Comparison of ENCODE assay signal across 9 mouse cellular contexts in the genomic region with DNA sequence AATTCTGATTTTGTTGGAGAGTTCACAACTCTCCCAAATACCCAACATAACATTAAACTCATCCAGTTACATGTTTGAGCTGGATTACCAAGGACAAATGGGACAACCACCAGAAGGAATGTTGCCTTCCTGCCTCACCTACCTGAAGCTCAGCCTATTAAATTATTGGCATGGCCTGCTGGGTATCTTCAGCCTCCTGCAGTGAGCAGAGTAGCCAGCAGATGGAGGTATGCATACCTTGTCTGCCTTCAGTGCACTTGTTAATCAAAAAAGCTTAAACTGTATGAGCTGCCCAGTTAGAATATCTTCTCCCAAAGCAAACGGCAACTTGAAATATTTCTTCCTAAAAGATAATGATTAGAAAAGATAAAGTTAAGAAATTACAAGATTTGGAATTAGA. TPM values are rescaled to one million over a fixed set of nuclear protein-coding genes. Genes with fewer than 3 reads are reported as not detected.
DNase-seq lines count a peak whose midpoint lies in the region; ATAC-seq and TF ChIP-seq lines count a peak whose summit lies in the region.
"Had no signal": no experiment of that assay in that cellular context is flagged by ENCODE, and none has a peak within 500 bp of the region (broad histone marks: within the 10 kb centered on the region; RNA-seq: fewer than 3 reads in every experiment).

No protein-coding gene starts in this region.

- ATAC-seq in kidney, embryonic 16.5 days (ENCODE audit: low FRiP score, low TSS enrichment), result no peak

- DNase-seq in kidney, adult 2 months, result peak; percentile 50
- peak; percentile 57 for DNase-seq in ES-CJ7 (ENCODE audit: low read depth, low spot score)
- DNase-seq in cerebellum, postnatal 14 days, result peak; percentile 65 to 70
- DNase-seq in lung, postnatal 10 days, result peak; percentile 46
- no peak for DNase-seq in gastrocnemius, postnatal 36 days
- no peak for DNase-seq in layer of hippocampus, adult 8-10 months (ENCODE audit: low spot score in 2 of 2)
- no peak for DNase-seq in layer of hippocampus, adult 11-12 months (ENCODE audit: low spot score)

- no peak overlapping the region for H3K9ac ChIP-seq in kidney, embryonic 16.5 days (replicated peaks; ENCODE audit: low read length)
- H3K9ac ChIP-seq: limb, embryonic 12.5 days had no signal

- H3K9me3 ChIP-seq in kidney, embryonic 16.5 days (ENCODE audit: low read length), result no peaks in the 10 kb centered on the region
- H3K9me3 ChIP-seq: limb, embryonic 12.5 days had no signal

- no peaks in the 10 kb centered on the region for H3K27me3 ChIP-seq in kidney, adult 2 months (replicated peaks; ENCODE audit: control insufficient read depth, insufficient read depth, low read length)
- no peaks in the 10 kb centered on the region for H3K27me3 ChIP-seq in kidney, embryonic 16.5 days (ENCODE audit: insufficient read depth, low read length)
- H3K27me3 ChIP-seq: limb, embryonic 12.5 days had no signal

- no peaks in the 10 kb centered on the region for H3K4me1 ChIP-seq in kidney, adult 2 months (ENCODE audit: control insufficient read depth, insufficient read depth, low read length)
- H3K4me1 ChIP-seq in kidney, embryonic 16.5 days (ENCODE audit: insufficient read depth, low read length), result 0 out of 2 replicates have a peak, but pooled peaks cover 3% of the 10 kb centered on the region
- H3K4me1 ChIP-seq: limb, embryonic 12.5 days had no signal

- peak; percentile 60 for TF ChIP-seq CTCF in kidney, adult 2 months (conservative IDR thresholded peaks at IDR 0.05; ENCODE audit: insufficient read depth, insufficient read length, low read depth, low read length)

- 74% methylated on average over 1 of the region's 1 CpGs for WGBS in kidney, adult 2 months
- WGBS in kidney, embryonic 16.5 days, result 87% methylated on average over 1 of the region's 1 CpGs

- H3K4me3 ChIP-seq in kidney, adult 2 months (ENCODE audit: insufficient read depth, low read depth, low read length), result no peak overlapping the region
- H3K4me3 ChIP-seq in kidney, embryonic 16.5 days (ENCODE audit: low read length), result no peak overlapping the region
- H3K4me3 ChIP-seq: limb, embryonic 12.5 days had no signal

- intact Hi-C loops in gastrocnemius, postnatal 36 days (cut with DNase I), result loop anchor here (10.0 kb wide), 1 partner anchor 1868 kb away; no protein-coding TSS in a partner anchor

- H3K4me2 ChIP-seq in kidney, embryonic 16.5 days (replicated peaks; ENCODE audit: low read depth, low read length), result no peak overlapping the region
- H3K4me2 ChIP-seq: limb, embryonic 12.5 days had no signal

- TF ChIP-seq POLR2A in kidney, adult 2 months (IDR thresholded peaks at IDR 0.05; ENCODE audit: low read depth, low read length), result no peak

- H3K27ac ChIP-seq in kidney, adult 2 months (ENCODE audit: insufficient read depth, low read depth, low read length), result no peak overlapping the region
- H3K27ac ChIP-seq in kidney, embryonic 16.5 days (ENCODE audit: low read length), result no peak overlapping the region
- H3K27ac ChIP-seq: limb, embryonic 12.5 days had no signal

- H3K36me3 ChIP-seq in kidney, adult 2 months (ENCODE audit: control insufficient read depth, insufficient read depth, low read length), result no peaks in the 10 kb centered on the region
- no peaks in the 10 kb centered on the region for H3K36me3 ChIP-seq in kidney, embryonic 16.5 days (ENCODE audit: insufficient read depth, low read length)
- H3K36me3 ChIP-seq: limb, embryonic 12.5 days had no signal

RNA-seq across cellular contexts. Expression of gene Pitrm1, which starts 15.3 kb away (rescaled TPM):
- polyA plus RNA-seq in kidney, adult 2 months (2012; rRNA removed), result 44.2 TPM in 2 replicates
- polyA plus RNA-seq in kidney, embryonic 16.5 days (2015; fragmentation: Nextera tagmentation; extraction: Ambion mirVana), result 105 and 112 TPM in 2 replicates
- total RNA-seq in gastrocnemius, postnatal 36 days (2021), result 10 to 100 TPM; 32.6 to 33.3 TPM
- 10 to 100 TPM; 53.1 to 62.8 (median 60.0) TPM for total RNA-seq in layer of hippocampus, adult 8-10 months (2022)

Comparison
In these comparisons a context has a peak if more than half of its experiments do, and no peak if none do; other contexts are left out.
1. DNase-seq: peak in kidney, adult 2 months (single experiment), ES-CJ7 (single experiment), cerebellum, postnatal 14 days (2 of 2) and lung, postnatal 10 days (single experiment); none in gastrocnemius, postnatal 36 days (0 of 2), layer of hippocampus, adult 8-10 months (0 of 2) and layer of hippocampus, adult 11-12 months (single experiment).